Mouse (Mus musculus): ENCODE measurements at regions not wholly inside any gene's neighbourhood (a gene's known extent, or its start where the extent isn't known, plus 50 kb on each side); places are given as distances from the start of the nearest gene placed in this dataset.

GRCm38 (mm10) chr3:57073962-57074506 lies 227.8 kb downstream of the Tm4sf1 start:
- no peaks in the 10 kb centered on the region for H3K27me3 ChIP-seq (ENCODE audit: insufficient read depth, low read length)
- DNase-seq (no peak), ATAC-seq (no peak)
- H3K9ac ChIP-seq (replicated peaks): no peak overlapping the region
- H3K27ac ChIP-seq (ENCODE audit: low read depth): no peak overlapping the region
- TF ChIP-seq EP300 (IDR thresholded peaks at IDR 0.05; ENCODE audit: low read depth): no peak
- TF ChIP-seq CTCF (IDR thresholded peaks at IDR 0.05; ENCODE audit: low read depth): no peak
- WGBS (ENCODE audit: insufficient replicate concordance): 64% methylated on average over 4 of the region's 4 CpGs
- no peaks in the 10 kb centered on the region for H3K36me3 ChIP-seq (replicated peaks; ENCODE audit: insufficient read depth, low read length)
- H3K4me3 ChIP-seq (ENCODE audit: low read depth, low read length): no peak overlapping the region
- no peak overlapping the region for H3K4me2 ChIP-seq (ENCODE audit: low read depth, low read length)
- H3K9me3 ChIP-seq (ENCODE audit: low read length): no peaks in the 10 kb centered on the region
- H3K4me1 ChIP-seq (ENCODE audit: insufficient read depth): no peaks in the 10 kb centered on the region

GRCm38 (mm10) chr3:57033021-57033420 lies 268.8 kb downstream of the Tm4sf1 start:
- TF ChIP-seq CTCF (IDR thresholded peaks at IDR 0.05; ENCODE audit: low read depth): no peak
- TF ChIP-seq EP300 (IDR thresholded peaks at IDR 0.05; ENCODE audit: low read depth): no peak

GRCm38 (mm10) chr3:57018171-57018570 lies 283.6 kb downstream of the Tm4sf1 start:
- Histone ChIP-seq H3K9ac (replicated peaks) (no peak overlapping the region), H3K36me3 (replicated peaks; ENCODE audit: insufficient read depth, low read length) (no peaks in the 10 kb centered on the region), H3K9me3 (ENCODE audit: low read length) (no peaks in the 10 kb centered on the region), H3K27me3 (ENCODE audit: insufficient read depth, low read length) (no peaks in the 10 kb centered on the region), H3K4me2 (ENCODE audit: low read depth, low read length) (no peak overlapping the region), H3K27ac (ENCODE audit: low read depth) (no peak overlapping the region), H3K4me1 (ENCODE audit: insufficient read depth) (no peaks in the 10 kb centered on the region), H3K4me3 (ENCODE audit: low read depth, low read length) (no peak overlapping the region)
- DNase-seq (no peak), ATAC-seq (no peak)
- no peak for TF ChIP-seq EP300 (IDR thresholded peaks at IDR 0.05; ENCODE audit: low read depth)
- TF ChIP-seq CTCF (IDR thresholded peaks at IDR 0.05; ENCODE audit: low read depth): no peak

More at GRCm38 (mm10) chr3:57033021-57033420, 268.8 kb downstream of the Tm4sf1 start:
- no peak overlapping the region for H3K4me3 ChIP-seq (ENCODE audit: low read depth, low read length)
- no peak for DNase-seq
- H3K27me3 ChIP-seq (ENCODE audit: insufficient read depth, low read length): no peaks in the 10 kb centered on the region
- no peaks in the 10 kb centered on the region for H3K4me1 ChIP-seq (ENCODE audit: insufficient read depth)
- H3K9ac ChIP-seq (replicated peaks): no peak overlapping the region
- H3K27ac ChIP-seq (ENCODE audit: low read depth): no peak overlapping the region
- no peak overlapping the region for H3K4me2 ChIP-seq (ENCODE audit: low read depth, low read length)
- no peaks in the 10 kb centered on the region for H3K9me3 ChIP-seq (ENCODE audit: low read length)
- ATAC-seq: no peak
- no peaks in the 10 kb centered on the region for H3K36me3 ChIP-seq (replicated peaks; ENCODE audit: insufficient read depth, low read length)

GRCm38 (mm10) chr3:56981305-56981660 lies 320.5 kb downstream of the Tm4sf1 start:
- H3K9me3 ChIP-seq (ENCODE audit: low read length): no peaks in the 10 kb centered on the region
- 76% methylated on average over 2 of the region's 2 CpGs for WGBS (ENCODE audit: insufficient replicate concordance)

GRCm38 (mm10) chr3:56980593-56981304 lies 321.0 kb downstream of the Tm4sf1 start:
- no peak for ATAC-seq
- WGBS (ENCODE audit: insufficient replicate concordance): 73% methylated on average over 3 of the region's 3 CpGs
- no peaks in the 10 kb centered on the region for H3K36me3 ChIP-seq (replicated peaks; ENCODE audit: insufficient read depth, low read length)

More at GRCm38 (mm10) chr3:56981305-56981660, 320.5 kb downstream of the Tm4sf1 start:
- DNase-seq: no peak
- ATAC-seq: no peak
- Histone ChIP-seq H3K27ac (ENCODE audit: low read depth) (no peak overlapping the region), H3K27me3 (ENCODE audit: insufficient read depth, low read length) (no peaks in the 10 kb centered on the region), H3K36me3 (replicated peaks; ENCODE audit: insufficient read depth, low read length) (no peaks in the 10 kb centered on the region), H3K4me3 (ENCODE audit: low read depth, low read length) (no peak overlapping the region), H3K4me1 (ENCODE audit: insufficient read depth) (no peaks in the 10 kb centered on the region), H3K4me2 (ENCODE audit: low read depth, low read length) (no peak overlapping the region), H3K9ac (replicated peaks) (no peak overlapping the region)
- TF ChIP-seq EP300 (IDR thresholded peaks at IDR 0.05; ENCODE audit: low read depth): no peak
- no peak for TF ChIP-seq CTCF (IDR thresholded peaks at IDR 0.05; ENCODE audit: low read depth)

GRCm38 (mm10) chr3:56966008-56966407 lies 335.8 kb downstream of the Tm4sf1 start:
- Histone ChIP-seq H3K4me2 (ENCODE audit: low read depth, low read length) (no peak overlapping the region), H3K9me3 (ENCODE audit: low read length) (no peaks in the 10 kb centered on the region), H3K36me3 (replicated peaks; ENCODE audit: insufficient read depth, low read length) (no peaks in the 10 kb centered on the region), H3K27ac (ENCODE audit: low read depth) (no peak overlapping the region), H3K27me3 (ENCODE audit: insufficient read depth, low read length) (no peaks in the 10 kb centered on the region), H3K9ac (replicated peaks) (no peak overlapping the region), H3K4me1 (ENCODE audit: insufficient read depth) (no peaks in the 10 kb centered on the region), H3K4me3 (ENCODE audit: low read depth, low read length) (no peak overlapping the region)
- TF ChIP-seq CTCF (IDR thresholded peaks at IDR 0.05; ENCODE audit: low read depth): no peak
- TF ChIP-seq EP300 (IDR thresholded peaks at IDR 0.05; ENCODE audit: low read depth): no peak
- no peak for DNase-seq
- ATAC-seq: no peak
- WGBS (ENCODE audit: insufficient replicate concordance): 53% methylated on average over 1 of the region's 1 CpGs

More at GRCm38 (mm10) chr3:56980593-56981304, 321.0 kb downstream of the Tm4sf1 start:
- Histone ChIP-seq H3K9ac (replicated peaks) (no peak overlapping the region), H3K9me3 (ENCODE audit: low read length) (no peaks in the 10 kb centered on the region), H3K4me1 (ENCODE audit: insufficient read depth) (no peaks in the 10 kb centered on the region), H3K4me3 (ENCODE audit: low read depth, low read length) (no peak overlapping the region), H3K27ac (ENCODE audit: low read depth) (no peak overlapping the region), H3K4me2 (ENCODE audit: low read depth, low read length) (no peak overlapping the region), H3K27me3 (ENCODE audit: insufficient read depth, low read length) (no peaks in the 10 kb centered on the region)
- DNase-seq: no peak
- TF ChIP-seq EP300 (IDR thresholded peaks at IDR 0.05; ENCODE audit: low read depth) (no peak), CTCF (IDR thresholded peaks at IDR 0.05; ENCODE audit: low read depth) (no peak)
